Mouse (Mus musculus) MEL (cell line): ENCODE measurements around the gene Ap1ar. TPM values are rescaled to one million over a fixed set of nuclear protein-coding genes. Genes with fewer than 3 reads are reported as not detected.

ENCODE experiments used
- DNase-seq: peaks from one replicate; pipeline ENCODE4 v3.0.0; 2011; ENCODE audit warnings: low read depth, low spot score
- H3K27ac ChIP-seq: 2 replicates; pipeline ENCODE4 v1.5.1; 2012; ENCODE audit warnings: low read depth, mild to moderate bottlenecking, control low read depth, low read length, moderate library complexity; ENCODE audit not compliant: control insufficient read depth
- H3K27me3 ChIP-seq, 2 experiments: fragments of 150-350 bp in 1 of 2; sonication (generic) in 1 of 2; 2 replicates each; pipeline ENCODE4 v1.6.1; 2012; ENCODE audit warnings: low read length in 2 of 2, mild to moderate bottlenecking in 2 of 2, improper control_type of control experiment in 1 of 2, moderate library complexity in 1 of 2; ENCODE audit not compliant: insufficient read depth in 2 of 2, control insufficient read depth in 1 of 2
- H3K36me3 ChIP-seq, 2 experiments: 2 replicates each; pipeline ENCODE4 v1.6.1; 2012 to 2014; ENCODE audit warnings: low read length in 2 of 2, improper control_type of control experiment in 1 of 2, inconsistent platforms in 1 of 2, mild to moderate bottlenecking in 1 of 2; ENCODE audit not compliant: insufficient read depth in 2 of 2, control insufficient read depth in 1 of 2
- H3K4me1 ChIP-seq, 2 experiments: fragments of 150-350 bp in 1 of 2; sonication (generic) in 1 of 2; 2 replicates each; pipeline ENCODE4 v1.6.1; 2012; ENCODE audit warnings: low read length in 2 of 2, improper control_type of control experiment in 1 of 2, mild to moderate bottlenecking in 1 of 2; ENCODE audit not compliant: insufficient read depth in 2 of 2, control insufficient read depth in 1 of 2
- H3K4me3 ChIP-seq, 2 experiments: fragments of 150-350 bp in 1 of 2; sonication (generic) in 1 of 2; 2 replicates each; pipeline ENCODE4 v1.5.1; 2012; ENCODE audit warnings: low read depth in 2 of 2, low read length in 2 of 2, mild to moderate bottlenecking in 2 of 2, moderate library complexity in 2 of 2, control low read depth in 1 of 2, improper control_type of control experiment in 1 of 2; ENCODE audit not compliant: control insufficient read depth in 1 of 2, insufficient read depth in 1 of 2
- H3K79me2 ChIP-seq: 2 replicates; pipeline ENCODE4 v1.6.1; 2012; ENCODE audit warnings: mild to moderate bottlenecking, low read length, moderate library complexity; ENCODE audit not compliant: control insufficient read depth, poor library complexity, insufficient read depth
- H3K9ac ChIP-seq: 2 replicates; pipeline ENCODE4 v1.6.1; 2012; ENCODE audit warnings: low read depth, mild to moderate bottlenecking, control low read depth, low read length, moderate library complexity; ENCODE audit not compliant: control insufficient read depth, poor library complexity, severe bottlenecking
- H3K9me3 ChIP-seq: fragments of 150-350 bp; sonication (generic); replicated peaks from 2 replicates; pipeline ENCODE4 v1.6.1; 2012; ENCODE audit warnings: mild to moderate bottlenecking, low read length, improper control_type of control experiment, moderate library complexity; ENCODE audit not compliant: insufficient read depth
- BHLHE40 ChIP-seq: IDR thresholded peaks from 2 replicates; pipeline ENCODE4 v1.6.1; 2012; ENCODE audit warnings: low read depth, mild to moderate bottlenecking, inconsistent platforms, low read length, improper control_type of control experiment, borderline replicate concordance
- CHD2 ChIP-seq: IDR thresholded peaks from 2 replicates; pipeline ENCODE4 v1.6.1; 2011; ENCODE audit warnings: low read length, improper control_type of control experiment
- ELF1 ChIP-seq: IDR thresholded peaks from 2 replicates; pipeline ENCODE4 v1.6.1; 2014; ENCODE audit warnings: low read depth, mild to moderate bottlenecking, inconsistent platforms, low read length, improper control_type of control experiment, moderate library complexity
- EP300 ChIP-seq, 2 experiments: IDR thresholded peaks; 2 replicates each; pipeline ENCODE4 v1.6.1; 2011; ENCODE audit warnings: improper control_type of control experiment in 2 of 2, low read length in 2 of 2, low read depth in 1 of 2, mild to moderate bottlenecking in 1 of 2
- ETS1 ChIP-seq: IDR thresholded peaks from 2 replicates; pipeline ENCODE4 v1.6.1; 2012; ENCODE audit warnings: low read depth, mild to moderate bottlenecking, inconsistent platforms, low read length, improper control_type of control experiment, moderate library complexity
- GABPA ChIP-seq: IDR thresholded peaks from 2 replicates; pipeline ENCODE4 v1.6.1; 2012; ENCODE audit warnings: low read depth, mild to moderate bottlenecking, inconsistent platforms, low read length, improper control_type of control experiment, moderate library complexity
- HCFC1 ChIP-seq: IDR thresholded peaks from 2 replicates; pipeline ENCODE4 v1.6.1; 2012; ENCODE audit warnings: low read depth, mild to moderate bottlenecking, inconsistent platforms, low read length, improper control_type of control experiment, moderate library complexity
- JUND ChIP-seq: IDR thresholded peaks from 2 replicates; pipeline ENCODE4 v1.6.1; 2011; ENCODE audit warnings: low read depth, mild to moderate bottlenecking, improper control_type of control experiment, low read length
- KAT2A ChIP-seq: conservative IDR thresholded peaks from 2 replicates; pipeline ENCODE4 v1.6.1; 2012; ENCODE audit warnings: low read depth, low read length, improper control_type of control experiment, inconsistent platforms
- MAFK ChIP-seq: IDR thresholded peaks from 2 replicates; pipeline ENCODE4 v1.6.1; 2011; ENCODE audit warnings: low read depth, mild to moderate bottlenecking, low read length, improper control_type of control experiment, borderline replicate concordance
- MAX ChIP-seq: IDR thresholded peaks from 2 replicates; pipeline ENCODE4 v1.6.1; 2011; ENCODE audit warnings: low read length, improper control_type of control experiment
- MAZ ChIP-seq: IDR thresholded peaks from 2 replicates; pipeline ENCODE4 v1.6.1; 2012; ENCODE audit warnings: low read depth, mild to moderate bottlenecking, inconsistent platforms, low read length, improper control_type of control experiment
- MEF2A ChIP-seq: IDR thresholded peaks from 2 replicates; pipeline ENCODE4 v1.6.1; 2014; ENCODE audit warnings: low read depth, mild to moderate bottlenecking, inconsistent platforms, low read length, improper control_type of control experiment; ENCODE audit not compliant: poor library complexity, insufficient replicate concordance, severe bottlenecking; ENCODE audit errors: extremely low read depth
- MXI1 ChIP-seq: IDR thresholded peaks from 2 replicates; pipeline ENCODE4 v1.6.1; 2011; ENCODE audit warnings: mild to moderate bottlenecking, low read depth, low read length, improper control_type of control experiment
- MYB ChIP-seq: IDR thresholded peaks from 2 replicates; pipeline ENCODE4 v1.6.1; 2011; ENCODE audit warnings: mild to moderate bottlenecking, low read depth, low read length, improper control_type of control experiment
- MYC ChIP-seq: IDR thresholded peaks from 2 replicates; pipeline ENCODE4 v1.6.1; 2011; ENCODE audit warnings: low read depth, mild to moderate bottlenecking, low read length, improper control_type of control experiment, moderate library complexity
- NELFE ChIP-seq: IDR thresholded peaks from 2 replicates; pipeline ENCODE4 v1.6.1; 2011; ENCODE audit warnings: low read depth, low read length, improper control_type of control experiment
- POLR2A ChIP-seq, 2 experiments: IDR thresholded peaks; 2 replicates each; pipeline ENCODE4 v1.6.1; 2011 to 2012; ENCODE audit warnings: low read length in 2 of 2, mild to moderate bottlenecking in 2 of 2, control low read depth in 1 of 2, improper control_type of control experiment in 1 of 2, low read depth in 1 of 2, moderate library complexity in 1 of 2; ENCODE audit not compliant: control insufficient read depth in 1 of 2, insufficient read depth in 1 of 2, poor library complexity in 1 of 2
- POLR2AphosphoS5 ChIP-seq: IDR thresholded peaks from 2 replicates; pipeline ENCODE4 v1.6.1; 2012; ENCODE audit warnings: low read depth, borderline replicate concordance, mild to moderate bottlenecking, inconsistent platforms, low read length, moderate library complexity, mixed read lengths
- SIN3A ChIP-seq: IDR thresholded peaks from 2 replicates; pipeline ENCODE4 v1.6.1; 2012; ENCODE audit warnings: low read length, improper control_type of control experiment, inconsistent platforms
- SMC3 ChIP-seq: IDR thresholded peaks from 2 replicates; pipeline ENCODE4 v1.6.1; 2011; ENCODE audit warnings: low read depth, low read length, improper control_type of control experiment
- TAL1 ChIP-seq: IDR thresholded peaks from 2 replicates; pipeline ENCODE4 v1.6.1; 2012; ENCODE audit warnings: mild to moderate bottlenecking, inconsistent platforms, low read length, moderate library complexity, mixed read lengths
- TBP ChIP-seq: IDR thresholded peaks from 2 replicates; pipeline ENCODE4 v1.8.0; 2011; ENCODE audit warnings: low read depth, low read length, improper control_type of control experiment
- TCF12 ChIP-seq: IDR thresholded peaks from 2 replicates; pipeline ENCODE4 v1.6.1; 2014; ENCODE audit warnings: low read depth, mild to moderate bottlenecking, inconsistent platforms, low read length, improper control_type of control experiment, moderate library complexity
- UBTF ChIP-seq: IDR thresholded peaks from 2 replicates; pipeline ENCODE4 v1.6.1; 2012; ENCODE audit warnings: low read depth, mild to moderate bottlenecking, inconsistent platforms, low read length, improper control_type of control experiment, moderate library complexity, borderline replicate concordance; ENCODE audit not compliant: insufficient read depth
- USF2 ChIP-seq, 2 experiments: IDR thresholded peaks; 2 replicates each; pipeline ENCODE4 v1.6.1; 2011 to 2012; ENCODE audit warnings: improper control_type of control experiment in 2 of 2, low read length in 2 of 2, borderline replicate concordance in 1 of 2, inconsistent platforms in 1 of 2, low read depth in 1 of 2, mild to moderate bottlenecking in 1 of 2; ENCODE audit not compliant: insufficient read depth in 1 of 2
- ZC3H11A ChIP-seq: IDR thresholded peaks from 2 replicates; pipeline ENCODE4 v1.6.1; 2012; ENCODE audit warnings: low read depth, mild to moderate bottlenecking, inconsistent platforms, low read length, improper control_type of control experiment
- ZKSCAN1 ChIP-seq: IDR thresholded peaks from 2 replicates; pipeline ENCODE4 v1.6.1; 2012; ENCODE audit warnings: low read depth, mild to moderate bottlenecking, inconsistent platforms, low read length, improper control_type of control experiment, moderate library complexity
- ZNF384 ChIP-seq: IDR thresholded peaks from 2 replicates; pipeline ENCODE4 v1.6.1; 2012; ENCODE audit warnings: low read depth, mild to moderate bottlenecking, inconsistent platforms, low read length, improper control_type of control experiment
- polyA plus RNA-seq, 2 experiments: library from polyadenylated mRNA; stranded (reverse) in 1 of 2; unstranded in 1 of 2; fragments of >175 nt in 1 of 2; fragments of >200 nt in 1 of 2; gene quantifications; 2 replicates each; pipeline versions ENCODE4 v1.2.1 to v1.2.4; 2012; ENCODE audit warnings: low replicate concordance in 2 of 2, low read depth in 1 of 2; ENCODE audit not compliant: insufficient read length in 2 of 2, insufficient read depth in 1 of 2, missing spikeins in 1 of 2
- total RNA-seq: library from RNA; depleted of rRNA; stranded (reverse); fragments of 300-350 nt; gene quantifications from 2 replicates; pipeline ENCODE4 v1.2.3, GENCODE M21; 2012

Gene Ap1ar
- total and polyA plus RNA-seq, 3 experiments = 65.0 to 107 TPM; not detected in 1

DNA sequence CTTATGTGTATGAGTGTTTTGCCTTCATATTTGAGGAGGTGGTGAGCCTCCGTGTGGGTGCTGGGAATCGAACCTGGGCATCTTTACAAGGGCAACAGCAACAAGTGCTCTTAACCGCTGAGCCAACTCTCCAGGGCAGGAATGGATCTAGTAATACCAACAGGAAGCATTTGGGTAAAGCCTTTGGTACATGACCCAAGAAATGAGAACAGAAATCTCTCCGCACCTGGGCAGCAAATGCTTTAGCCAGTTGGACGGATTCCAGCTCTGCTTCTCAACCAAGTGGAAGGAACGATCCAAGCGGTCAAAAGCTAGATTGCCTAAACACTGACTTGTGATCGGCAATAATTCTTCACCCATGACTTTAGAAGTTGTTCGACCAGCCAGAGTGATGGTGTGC is 56.4 kb downstream of the Ap1ar start:
- Histone ChIP-seq H3K9ac (no peak overlapping the region), H3K4me3 (no peak overlapping the region; a peak in 1 of 4 replicates), H3K4me1 (peaks cover 0 to 4% of the 10 kb centered on the region in 2 experiments; a peak in 1 of 4 replicates), H3K9me3 (no peaks in the 10 kb centered on the region), H3K27ac (peak overlapping the region; percentile 27; the same call in 1 of the 2 replicates)
- no peak for DNase-seq
- TF ChIP-seq MYB (no peak), ETS1 (no peak), TBP (no peak), BHLHE40 (no peak), TAL1 (no peak), ZKSCAN1 (no peak), MAX (no peak), ELF1 (no peak), MXI1 (no peak), MEF2A (no peak), EP300 (IDR thresholded peaks at IDR 0.05; ENCODE audit: low read depth in 1 of 2, low read length in 2 of 2) (no peak), ZC3H11A (no peak), NELFE (no peak)
- TF ChIP-seq, all 39 proteins: peak for 0
- peaks cover 0 to 4% of the 10 kb centered on the region in 2 experiments; a peak in 2 of 4 replicates for H3K36me3 ChIP-seq
- no peaks in the 10 kb centered on the region for H3K79me2 ChIP-seq
- no peaks in the 10 kb centered on the region for H3K27me3 ChIP-seq

GRCm38 (mm10) chr3:127780021-127780644 is 57.2 kb downstream of the Ap1ar start, which contains the start of gene Alpk1:
Gene Alpk1, minus strand, starts transcription at chr3:127780527.
- Histone ChIP-seq H3K9ac (peak within 1 kb of the TSS; percentile 46), H3K27ac (peak within 1 kb of the TSS; percentile 69), H3K36me3 (peaks cover 0 to 4% of the 10 kb centered on the region in 2 experiments; a peak in 2 of 4 replicates), H3K27me3 (no peaks in the 10 kb centered on the region), H3K4me3 (peak within 1 kb of the TSS; percentile 72 to 77), H3K79me2 (no peaks in the 10 kb centered on the region), H3K4me1 (peaks cover 0 to 4% of the 10 kb centered on the region in 2 experiments; a peak in 1 of 4 replicates), H3K9me3 (no peaks in the 10 kb centered on the region)
- DNase-seq = peak; percentile 88
- TF ChIP-seq SMC3 = peak; percentile 53
- TF ChIP-seq BHLHE40 = peak; percentile 39; the same call in 1 of the 2 replicates
- no peak for TF ChIP-seq TCF12
- no peak for TF ChIP-seq MYB
- TF ChIP-seq ZKSCAN1 = no peak
- TF ChIP-seq TAL1 = no peak
- TF ChIP-seq USF2 (IDR thresholded peaks at IDR 0.05; ENCODE audit: borderline replicate concordance in 1 of 2, insufficient read depth in 1 of 2, low read depth in 1 of 2, low read length in 2 of 2) = no peak
- peak; percentile 58; the same call in 1 of the 2 replicates for TF ChIP-seq SIN3A
- peak; percentile 55; the same call in 1 of the 2 replicates for TF ChIP-seq HCFC1
- no peak for TF ChIP-seq GABPA
- no peak for TF ChIP-seq MEF2A
- peak; percentile 87 for TF ChIP-seq MYC
- no peak for TF ChIP-seq ZNF384
- TF ChIP-seq POLR2AphosphoS5 = no peak
- no peak for TF ChIP-seq ETS1
- no peak for TF ChIP-seq KAT2A
- TF ChIP-seq MAX = peak; percentile 98
- no peak for TF ChIP-seq MAFK
- TF ChIP-seq NELFE = no peak
- TF ChIP-seq UBTF = no peak
- no peak for TF ChIP-seq CHD2
- TF ChIP-seq MAZ = 0 out of 2 replicates have a peak, but pooled peaks have one; percentile 36
- TF ChIP-seq JUND = no peak
- no peak for TF ChIP-seq POLR2A (IDR thresholded peaks at IDR 0.05; ENCODE audit: control insufficient read depth in 1 of 2, insufficient read depth in 1 of 2, low read depth in 1 of 2, low read length in 2 of 2, poor library complexity in 1 of 2)
